Mouse (Mus musculus): ENCODE measurements around the gene Fam69b. TPM values are rescaled to one million over a fixed set of nuclear protein-coding genes. Genes with fewer than 3 reads are reported as not detected.

The Fam69b gene
- polyA plus RNA-seq, 1 experiment from 2014 or later: 66.6 TPM

GRCm38 (mm10) chr2:26610526-26610925, 17.7 kb upstream of the Fam69b start:
- WGBS: 67% methylated on average over 3 of the region's 3 CpGs
- peaks cover 15% of the 10 kb centered on the region for H3K4me1 ChIP-seq
- H3K9ac ChIP-seq: no peak overlapping the region
- no peak for ATAC-seq (ENCODE audit: insufficient number of reproducible peaks, insufficient read depth, low FRiP score, low TSS enrichment, low read depth)
- no peak overlapping the region for H3K27ac ChIP-seq
- no peaks in the 10 kb centered on the region for H3K9me3 ChIP-seq
- no peak overlapping the region for H3K4me2 ChIP-seq
- H3K4me3 ChIP-seq: no peak overlapping the region
- H3K27me3 ChIP-seq: no peaks in the 10 kb centered on the region
- no peaks in the 10 kb centered on the region for H3K36me3 ChIP-seq

GRCm38 (mm10) chr2:26611054-26611453, 17.2 kb upstream of the Fam69b start:
- H3K4me1 ChIP-seq: peaks cover 15% of the 10 kb centered on the region
- H3K4me3 ChIP-seq: no peak overlapping the region
- no peaks in the 10 kb centered on the region for H3K27me3 ChIP-seq
- no peak overlapping the region for H3K27ac ChIP-seq
- no peak overlapping the region for H3K4me2 ChIP-seq
- no peaks in the 10 kb centered on the region for H3K9me3 ChIP-seq
- ATAC-seq (ENCODE audit: insufficient number of reproducible peaks, insufficient read depth, low FRiP score, low TSS enrichment, low read depth): no peak
- no peak overlapping the region for H3K9ac ChIP-seq
- H3K36me3 ChIP-seq: no peaks in the 10 kb centered on the region

GRCm38 (mm10) chr2:26611896-26612295, 16.4 kb upstream of the Fam69b start:
- H3K4me2 ChIP-seq: no peak overlapping the region
- no peaks in the 10 kb centered on the region for H3K36me3 ChIP-seq
- ATAC-seq (ENCODE audit: insufficient number of reproducible peaks, insufficient read depth, low FRiP score, low TSS enrichment, low read depth): no peak
- H3K4me1 ChIP-seq: peaks cover 10% of the 10 kb centered on the region
- no peak overlapping the region for H3K27ac ChIP-seq
- no peaks in the 10 kb centered on the region for H3K27me3 ChIP-seq
- H3K9me3 ChIP-seq: no peaks in the 10 kb centered on the region
- H3K4me3 ChIP-seq: no peak overlapping the region
- no peak overlapping the region for H3K9ac ChIP-seq

- H3K27me3 ChIP-seq: no peaks in the 10 kb centered on the region
- no peaks in the 10 kb centered on the region for H3K36me3 ChIP-seq
- 73% methylated on average over 5 of the region's 5 CpGs for WGBS
- no peak overlapping the region for H3K4me2 ChIP-seq
- no peak for ATAC-seq (ENCODE audit: insufficient number of reproducible peaks, insufficient read depth, low FRiP score, low TSS enrichment, low read depth)
- H3K9me3 ChIP-seq: no peaks in the 10 kb centered on the region
- no peak overlapping the region for H3K4me3 ChIP-seq
- peaks cover 4% of the 10 kb centered on the region for H3K4me1 ChIP-seq
- no peak overlapping the region for H3K27ac ChIP-seq
- no peak overlapping the region for H3K9ac ChIP-seq
Measured at GRCm38 (mm10) chr2:26614903-26615302, 13.4 kb upstream of the Fam69b start.

- no peaks in the 10 kb centered on the region for H3K36me3 ChIP-seq
- no peak overlapping the region for H3K4me3 ChIP-seq
- no peak overlapping the region for H3K9ac ChIP-seq
- no peaks in the 10 kb centered on the region for H3K9me3 ChIP-seq
- H3K4me1 ChIP-seq: no peaks in the 10 kb centered on the region
- WGBS: 84% methylated on average over 4 of the region's 4 CpGs
- no peak overlapping the region for H3K27ac ChIP-seq
- no peak overlapping the region for H3K4me2 ChIP-seq
- no peak for ATAC-seq (ENCODE audit: insufficient number of reproducible peaks, insufficient read depth, low FRiP score, low TSS enrichment, low read depth)
- H3K27me3 ChIP-seq: no peaks in the 10 kb centered on the region
Measured at GRCm38 (mm10) chr2:26615459-26616124, 12.7 kb upstream of the Fam69b start.

- Histone ChIP-seq H3K9me3 (no peaks in the 10 kb centered on the region), H3K4me1 (no peaks in the 10 kb centered on the region; the same call in 1 of the 2 replicates), H3K27ac (no peak overlapping the region), H3K36me3 (no peaks in the 10 kb centered on the region), H3K9ac (no peak overlapping the region), H3K4me2 (no peak overlapping the region), H3K4me3 (no peak overlapping the region), H3K27me3 (no peaks in the 10 kb centered on the region)
- no peak for ATAC-seq (ENCODE audit: insufficient number of reproducible peaks, insufficient read depth, low FRiP score, low TSS enrichment, low read depth)
- 76% methylated on average over 6 of the region's 6 CpGs for WGBS
Measured at GRCm38 (mm10) chr2:26617331-26617730, 10.9 kb upstream of the Fam69b start.

GRCm38 (mm10) chr2:26617928-26618327, 10.3 kb upstream of the Fam69b start:
- ATAC-seq (ENCODE audit: insufficient number of reproducible peaks, insufficient read depth, low FRiP score, low TSS enrichment, low read depth): no peak
- H3K4me3 ChIP-seq: no peak overlapping the region
- no peaks in the 10 kb centered on the region for H3K27me3 ChIP-seq
- no peak overlapping the region for H3K4me2 ChIP-seq
- peak overlapping the region; percentile 21; the same call in 1 of the 2 replicates for H3K9ac ChIP-seq
- no peaks in the 10 kb centered on the region; the same call in 1 of the 2 replicates for H3K4me1 ChIP-seq
- WGBS: 54% methylated on average over 7 of the region's 7 CpGs
- H3K9me3 ChIP-seq: no peaks in the 10 kb centered on the region
- H3K27ac ChIP-seq: no peak overlapping the region
- H3K36me3 ChIP-seq: no peaks in the 10 kb centered on the region

GRCm38 (mm10) chr2:26621246-26621645, 7.0 kb upstream of the Fam69b start:
- H3K4me3 ChIP-seq: no peak overlapping the region
- H3K27ac ChIP-seq: no peak overlapping the region
- no peaks in the 10 kb centered on the region for H3K9me3 ChIP-seq
- no peaks in the 10 kb centered on the region for H3K36me3 ChIP-seq
- WGBS: 35% methylated on average over 2 of the region's 2 CpGs
- no peak overlapping the region for H3K4me2 ChIP-seq
- ATAC-seq (ENCODE audit: insufficient number of reproducible peaks, insufficient read depth, low FRiP score, low TSS enrichment, low read depth): no peak
- H3K4me1 ChIP-seq: no peaks in the 10 kb centered on the region; the same call in 1 of the 2 replicates
- no peak overlapping the region for H3K9ac ChIP-seq
- no peaks in the 10 kb centered on the region for H3K27me3 ChIP-seq

GRCm38 (mm10) chr2:26622984-26623383, 5.3 kb upstream of the Fam69b start:
- Histone ChIP-seq H3K9me3 (no peaks in the 10 kb centered on the region), H3K27me3 (no peaks in the 10 kb centered on the region), H3K36me3 (no peaks in the 10 kb centered on the region), H3K9ac (no peak overlapping the region), H3K4me2 (no peak overlapping the region), H3K4me3 (no peak overlapping the region), H3K4me1 (peaks cover 4% of the 10 kb centered on the region; the same call in 1 of the 2 replicates), H3K27ac (no peak overlapping the region)
- ATAC-seq (ENCODE audit: insufficient number of reproducible peaks, insufficient read depth, low FRiP score, low TSS enrichment, low read depth): no peak
- WGBS: 43% methylated on average over 5 of the region's 5 CpGs

GRCm38 (mm10) chr2:26625419-26625818, 2.8 kb upstream of the Fam69b start:
- Histone ChIP-seq H3K9ac (no peak overlapping the region), H3K4me3 (no peak overlapping the region), H3K4me1 (peaks cover 20% of the 10 kb centered on the region), H3K36me3 (no peaks in the 10 kb centered on the region), H3K27me3 (no peaks in the 10 kb centered on the region), H3K9me3 (no peaks in the 10 kb centered on the region), H3K4me2 (no peak overlapping the region), H3K27ac (no peak overlapping the region)
- WGBS: 79% methylated on average over 3 of the region's 3 CpGs
- ATAC-seq (ENCODE audit: insufficient number of reproducible peaks, insufficient read depth, low FRiP score, low TSS enrichment, low read depth): no peak

GRCm38 (mm10) chr2:26626081-26626480, 2.2 kb upstream of the Fam69b start:
- WGBS: 66% methylated on average over 3 of the region's 3 CpGs
- H3K4me1 ChIP-seq: peaks cover 20% of the 10 kb centered on the region
- no peak for ATAC-seq (ENCODE audit: insufficient number of reproducible peaks, insufficient read depth, low FRiP score, low TSS enrichment, low read depth)
- no peak overlapping the region for H3K27ac ChIP-seq
- H3K9ac ChIP-seq: no peak overlapping the region
- no peaks in the 10 kb centered on the region for H3K27me3 ChIP-seq
- H3K36me3 ChIP-seq: 0 out of 2 replicates have a peak, but pooled peaks cover 3% of the 10 kb centered on the region
- H3K4me2 ChIP-seq: no peak overlapping the region
- H3K4me3 ChIP-seq: no peak overlapping the region
- H3K9me3 ChIP-seq: no peaks in the 10 kb centered on the region

GRCm38 (mm10) chr2:26628792-26629437, 658 bp downstream of the Fam69b start:
- Histone ChIP-seq H3K9ac (peak overlapping the region; percentile 96), H3K36me3 (0 out of 2 replicates have a peak, but pooled peaks cover 8% of the 10 kb centered on the region), H3K27ac (peak overlapping the region; percentile 77), H3K4me1 (peaks cover 26% of the 10 kb centered on the region), H3K4me2 (peak overlapping the region; percentile 88), H3K9me3 (no peaks in the 10 kb centered on the region), H3K27me3 (no peaks in the 10 kb centered on the region), H3K4me3 (peak overlapping the region; percentile 84)
- ATAC-seq (ENCODE audit: insufficient number of reproducible peaks, insufficient read depth, low FRiP score, low TSS enrichment, low read depth): 0 out of 2 replicates have a peak, but pooled peaks have one; percentile 17
- WGBS: 19% methylated on average over 5 of the region's 5 CpGs
